Mouse (Mus musculus) urinary bladder, postnatal 25 days (tissue): ENCODE results near the gene Tom1l2.

Experiments
- DNase-seq: peaks from one replicate; pipeline ENCODE4 v3.0.0; 2022; ENCODE audit warnings: low spot score

Gene Tom1l2

GRCm38 (mm10) chr11:60264651-60265050 lies 88.1 kb downstream of the Tom1l2 start:
- no peak for DNase-seq

GRCm38 (mm10) chr11:60262396-60262795 lies 90.3 kb downstream of the Tom1l2 start:
- no peak for DNase-seq

- no peak for DNase-seq
These were observed 92.0 kb downstream of the Tom1l2 start for GRCm38 (mm10) chr11:60260743-60261142.

- DNase-seq = no peak
These were observed 95.0 kb downstream of the Tom1l2 start for GRCm38 (mm10) chr11:60257696-60258095.

- DNase-seq = no peak
These were observed 96.0 kb downstream of the Tom1l2 start for GRCm38 (mm10) chr11:60256713-60257112.

- DNase-seq = no peak
These were observed 96.5 kb downstream of the Tom1l2 start for GRCm38 (mm10) chr11:60256176-60256681.

- no peak for DNase-seq
These were observed 97.1 kb downstream of the Tom1l2 start for GRCm38 (mm10) chr11:60255639-60256038.

GRCm38 (mm10) chr11:60255181-60255580 lies 97.5 kb downstream of the Tom1l2 start:
- DNase-seq = no peak

GRCm38 (mm10) chr11:60254308-60254707 lies 98.4 kb downstream of the Tom1l2 start:
- DNase-seq = no peak

- DNase-seq = no peak
These were observed 99.2 kb downstream of the Tom1l2 start for GRCm38 (mm10) chr11:60253546-60253945.

GRCm38 (mm10) chr11:60250971-60251643 lies 101.6 kb downstream of the Tom1l2 start:
- peak; percentile 38 for DNase-seq

- no peak for DNase-seq
These were observed 102.8 kb downstream of the Tom1l2 start for GRCm38 (mm10) chr11:60249885-60250284.

GRCm38 (mm10) chr11:60248596-60249404 lies 103.9 kb downstream of the Tom1l2 start:
- DNase-seq = no peak

GRCm38 (mm10) chr11:60247753-60248550 lies 104.8 kb downstream of the Tom1l2 start:
- no peak for DNase-seq

- DNase-seq = no peak
These were observed 106.6 kb downstream of the Tom1l2 start for GRCm38 (mm10) chr11:60246077-60246476.

- DNase-seq = no peak
These were observed 108.1 kb downstream of the Tom1l2 start for GRCm38 (mm10) chr11:60244503-60245143.

- no peak for DNase-seq
These were observed 112.2 kb downstream of the Tom1l2 start for GRCm38 (mm10) chr11:60240509-60240908.

GRCm38 (mm10) chr11:60235351-60235750 lies 117.4 kb downstream of the Tom1l2 start:
- no peak for DNase-seq

- DNase-seq = no peak
These were observed 119.5 kb downstream of the Tom1l2 start for GRCm38 (mm10) chr11:60233235-60233634.

- DNase-seq = no peak
These were observed 120.2 kb downstream of the Tom1l2 start for GRCm38 (mm10) chr11:60232441-60233058.

- DNase-seq = no peak
These were observed 120.8 kb downstream of the Tom1l2 start for GRCm38 (mm10) chr11:60231951-60232350.
